Mouse (Mus musculus) heart, embryonic 15.5 days (tissue): ENCODE data around the gene Zmynd12. TPM values are rescaled to one million over a fixed set of nuclear protein-coding genes. Genes with fewer than 3 reads are reported as not detected.

ENCODE experiments used
- polyA plus RNA-seq: library from polyadenylated mRNA; unstranded; fragments of >200 nt; fragmentation: Nextera tagmentation; extraction: Ambion mirVana; gene quantifications from 2 replicates; pipeline ENCODE4 v1.2.1, GENCODE M21; 2015

The Zmynd12 gene
- polyA plus RNA-seq, 1 experiment from 2014 or later, result 0.28 TPM

Other genes with a start within 250 kb of the Zmynd12 start
- gene Zfp691, start 248.6 kb upstream of the Zmynd12 start, polyA plus RNA-seq, result 9.9 and 10.6 TPM in 2 replicates
- 0.69 and 2.9 TPM in 2 replicates for gene Ermap, start 232.8 kb upstream of the Zmynd12 start, polyA plus RNA-seq
- 111 and 124 TPM in 2 replicates for gene Svbp, start 227.5 kb upstream of the Zmynd12 start, polyA plus RNA-seq
- gene Tmem269, start 204.6 kb upstream of the Zmynd12 start, polyA plus RNA-seq, result 0.16 TPM in 2 replicates
- 23.9 and 24.4 TPM in 2 replicates for gene AU022252, start 190.1 kb upstream of the Zmynd12 start, polyA plus RNA-seq
- gene P3h1, start 189.9 kb upstream of the Zmynd12 start, polyA plus RNA-seq, result 29.1 and 35.4 TPM in 2 replicates
- gene Cldn19, start 167.4 kb upstream of the Zmynd12 start, polyA plus RNA-seq, result 0.23 TPM in 1 of 2 replicates, not detected in the other
- 583 and 597 TPM in 2 replicates for gene Ybx1, start 128.2 kb upstream of the Zmynd12 start, polyA plus RNA-seq
- 38.1 and 41.9 TPM in 2 replicates for gene Ppih, start 102.3 kb upstream of the Zmynd12 start, polyA plus RNA-seq
- 2.7 and 3.2 TPM in 2 replicates for gene Ccdc30, start 7.3 kb upstream of the Zmynd12 start, polyA plus RNA-seq
- 27.0 and 28.8 TPM in 2 replicates for gene Ppcs, start 394 bp upstream of the Zmynd12 start, polyA plus RNA-seq
- 4.1 and 4.2 TPM in 2 replicates for gene Rimkla, start 69.8 kb downstream of the Zmynd12 start, polyA plus RNA-seq
- gene Foxj3, start 114.2 kb downstream of the Zmynd12 start, polyA plus RNA-seq, result 20.6 and 21.8 TPM in 2 replicates
- gene Frg2f1, start 116.7 kb downstream of the Zmynd12 start, polyA plus RNA-seq, result 3.3 and 4.3 TPM in 2 replicates
- not detected in 2 replicates for gene Guca2a, start 214.9 kb downstream of the Zmynd12 start, polyA plus RNA-seq
- not detected in 2 replicates for gene Guca2b, start 236.1 kb downstream of the Zmynd12 start, polyA plus RNA-seq